Mouse (Mus musculus) liver, embryonic 14.5 days (tissue): Measurements from ENCODE around the gene Pfn1.

Experiments used
- CTCF ChIP-seq: IDR thresholded peaks from 2 replicates; pipeline ENCODE4 v1.5.1; 2016; ENCODE audit warnings: antibody characterized with exemption, low read depth, control low read depth
- EP300 ChIP-seq: IDR thresholded peaks from 2 replicates; pipeline ENCODE4 v1.6.1; 2016; ENCODE audit warnings: antibody characterized with exemption, low read depth

- TF ChIP-seq CTCF = no peak
- TF ChIP-seq EP300 = no peak
Observed at GRCm38 (mm10) chr11:70639976-70640375, 14.5 kb downstream of the Pfn1 start.
